Mouse (Mus musculus) gastrocnemius, postnatal 10 days (tissue): ENCODE data around the gene Vamp5. TPM values are rescaled to one million over a fixed set of nuclear protein-coding genes. Genes with fewer than 3 reads are reported as not detected.
A peak's percentile ranks its signal among the peaks of the same experiment; 100 is the strongest.

ENCODE experiments used
- DNase-seq: peaks from one replicate; pipeline ENCODE4 v3.0.0; 2021; ENCODE audit warnings: mixed read lengths
- long read RNA-seq, 2 experiments: library from polyadenylated mRNA; stranded (forward); transcript quantifications; one replicate each; pipeline ENCODE4 v2.0.0; 2021
- total RNA-seq, 2 experiments: library from RNA; stranded (reverse); gene quantifications; 2 replicates each; pipeline ENCODE4 v1.2.3; 2021

Gene Vamp5
- 10 to 100 TPM; 49.1 to 50.0 TPM for total RNA-seq
- long read RNA-seq, experiment 1, transcript Vamp5-202 (3 exons, 623 nt) = major isoform, 29 of 31 reads
- long read RNA-seq, experiment 1, partial matches to known transcripts = 0 of 31 reads
- long read RNA-seq, experiment 1, other reads (novel, unspliced or antisense) = 2 of 31 reads
- long read RNA-seq, experiment 2, transcript Vamp5-202 (3 exons, 623 nt) = major isoform, 26 of 28 reads
- long read RNA-seq, experiment 2, partial matches to known transcripts = 0 of 28 reads
- long read RNA-seq, experiment 2, other reads (novel, unspliced or antisense) = 1 of 28 reads

DNA sequence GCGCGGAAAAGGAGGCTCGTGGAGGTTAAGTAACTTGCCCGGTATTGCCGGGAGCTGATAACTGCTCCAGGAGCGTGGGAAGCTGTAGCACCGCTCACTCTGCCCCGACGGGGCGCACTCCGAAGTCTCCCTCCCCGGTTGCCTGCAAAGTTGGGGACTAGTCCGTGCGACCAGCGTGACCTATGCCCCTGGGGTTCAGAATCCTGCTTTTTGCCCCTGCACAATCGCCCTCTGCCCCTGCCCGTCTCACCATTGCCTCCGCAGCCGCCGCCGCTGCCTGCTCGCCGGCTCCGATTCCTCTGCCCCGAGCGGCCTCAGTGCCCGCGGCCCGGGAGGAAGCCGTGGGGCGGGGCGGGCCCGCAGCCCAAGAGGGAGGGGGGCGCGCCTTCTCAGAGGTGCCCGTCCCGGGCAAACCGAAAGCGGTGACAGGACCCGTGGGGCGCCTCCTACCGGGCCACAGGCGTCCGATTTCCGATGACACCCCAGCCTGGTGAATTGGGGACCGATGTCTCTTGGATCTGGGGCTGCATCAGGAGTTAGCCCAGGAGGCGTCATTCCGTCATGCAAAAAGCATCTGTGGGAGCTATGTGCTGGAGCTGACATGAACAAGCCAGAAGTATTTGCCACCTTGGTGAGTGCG lies at the start of gene Vamp5:
TSS of gene Vamp5 (minus strand) at position 338 of the 640 bp plus-strand sequence.
- DNase-seq = peak; percentile 84

DNA sequence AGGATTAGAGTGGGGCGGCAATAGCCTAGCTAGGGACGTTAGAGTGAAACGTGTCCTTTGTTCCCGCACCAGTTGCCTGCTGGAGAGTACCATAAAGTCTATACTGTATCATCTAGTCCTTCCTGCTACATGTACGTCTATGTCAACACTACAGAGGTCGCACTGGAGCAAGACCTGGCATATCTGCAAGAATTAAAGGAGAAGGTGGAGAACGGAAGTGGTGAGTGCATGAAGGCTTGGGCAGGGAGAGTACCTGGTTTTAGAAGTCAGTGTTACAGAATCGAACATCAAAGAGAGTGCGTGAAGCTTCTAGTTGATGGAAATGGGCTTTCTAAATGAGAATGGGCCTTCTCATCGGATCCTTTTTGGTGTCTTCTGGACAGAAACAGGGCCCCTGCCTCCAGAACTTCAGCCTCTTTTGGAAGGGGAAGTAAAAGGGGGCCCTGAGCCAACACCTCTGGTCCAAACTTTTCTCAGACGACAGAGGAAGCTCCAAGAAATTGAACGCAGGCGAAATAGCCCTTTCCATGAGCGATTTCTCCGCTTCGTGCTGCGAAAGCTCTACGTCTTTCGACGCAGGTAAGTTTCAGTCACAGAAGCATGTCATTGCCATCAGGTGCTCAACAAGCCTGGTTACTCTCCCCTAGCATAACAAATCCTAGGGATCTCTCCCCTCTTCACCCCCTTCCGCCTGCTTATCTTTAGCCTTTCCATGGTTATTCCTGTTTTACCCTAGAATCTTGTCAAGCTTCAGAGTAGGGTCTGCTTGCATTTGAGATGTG lies 49.0 kb upstream of the Vamp5 start:
- no peak for DNase-seq

DNA sequence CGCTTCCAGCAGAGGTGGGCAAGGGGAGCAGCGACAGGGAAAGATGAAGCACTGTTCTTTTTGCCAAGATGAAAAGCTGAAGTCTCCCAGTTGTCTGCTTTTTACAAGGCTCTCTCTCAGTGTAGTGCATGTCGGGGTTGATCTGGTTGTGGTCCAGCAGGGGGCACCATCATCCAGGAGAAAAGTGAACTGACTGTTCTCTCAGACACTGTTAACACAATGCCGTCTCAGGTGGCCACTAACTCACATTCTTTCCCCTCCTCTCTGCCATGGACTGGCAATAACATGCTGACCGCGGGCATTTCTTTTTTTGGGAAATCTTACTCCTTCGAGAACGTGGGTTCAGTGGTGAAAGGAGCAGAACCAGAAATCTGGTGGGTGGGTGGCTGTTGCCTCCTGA lies 47.8 kb upstream of the Vamp5 start:
- DNase-seq = peak; percentile 78

DNA sequence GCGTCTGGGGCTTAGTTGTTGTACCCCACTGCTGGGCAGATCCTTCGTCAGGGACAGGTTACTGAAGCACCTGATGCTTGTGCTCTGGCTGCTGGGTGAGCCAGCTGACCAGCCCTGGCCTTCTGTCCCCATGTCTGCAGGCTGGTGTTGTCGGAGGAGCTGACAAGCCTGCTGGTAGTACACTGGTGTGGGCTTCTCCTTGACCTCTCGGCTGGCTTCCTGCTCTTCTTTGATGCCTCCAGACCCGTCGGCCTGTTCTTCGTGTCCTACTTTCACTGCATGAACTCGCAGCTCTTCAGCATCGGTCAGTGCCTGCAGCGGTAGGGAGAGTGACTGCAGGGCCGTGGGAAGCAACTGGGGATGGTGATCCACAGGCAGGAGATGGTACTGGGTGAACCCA lies 45.4 kb upstream of the Vamp5 start:
- DNase-seq = no peak

DNA sequence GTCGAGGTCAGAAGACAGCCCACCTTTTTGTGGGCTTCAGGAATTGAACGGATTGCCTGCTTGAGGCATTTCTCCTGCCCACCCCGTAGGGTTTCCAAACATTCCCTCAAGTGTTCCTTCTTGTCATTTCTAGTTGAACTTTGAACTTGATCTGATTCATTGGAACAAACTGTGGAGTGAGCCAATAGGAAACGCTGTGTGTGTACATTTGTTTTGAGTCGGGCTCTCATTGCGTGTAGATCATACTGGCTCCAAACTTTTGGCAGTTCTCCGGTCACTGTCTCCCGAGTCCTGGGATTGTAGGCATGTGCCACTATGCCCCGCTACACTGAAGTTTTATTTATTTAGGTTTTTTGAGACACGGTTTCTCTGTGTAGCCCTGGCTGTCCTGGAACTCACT lies 40.6 kb upstream of the Vamp5 start:
- no peak for DNase-seq

DNA sequence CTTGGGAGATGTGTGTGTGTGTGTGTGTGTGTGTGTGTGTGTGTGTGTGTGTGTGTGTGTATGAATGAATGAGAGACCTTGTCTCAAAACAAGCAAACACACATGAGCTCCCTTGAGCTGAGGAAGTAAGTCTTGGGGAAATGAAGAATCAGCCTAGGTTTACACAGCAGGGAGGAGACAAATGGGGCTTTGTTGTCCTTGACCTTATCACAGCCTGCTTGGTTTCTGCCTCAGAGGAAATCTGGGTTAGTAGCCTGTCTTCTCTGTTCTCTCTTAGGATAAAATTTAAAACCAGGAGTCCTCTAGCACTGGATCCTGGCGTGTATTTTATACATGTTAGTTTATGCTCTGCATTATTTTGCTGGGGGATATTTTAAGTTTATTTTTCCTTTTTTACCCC lies 39.5 kb upstream of the Vamp5 start:
- DNase-seq = no peak

DNA sequence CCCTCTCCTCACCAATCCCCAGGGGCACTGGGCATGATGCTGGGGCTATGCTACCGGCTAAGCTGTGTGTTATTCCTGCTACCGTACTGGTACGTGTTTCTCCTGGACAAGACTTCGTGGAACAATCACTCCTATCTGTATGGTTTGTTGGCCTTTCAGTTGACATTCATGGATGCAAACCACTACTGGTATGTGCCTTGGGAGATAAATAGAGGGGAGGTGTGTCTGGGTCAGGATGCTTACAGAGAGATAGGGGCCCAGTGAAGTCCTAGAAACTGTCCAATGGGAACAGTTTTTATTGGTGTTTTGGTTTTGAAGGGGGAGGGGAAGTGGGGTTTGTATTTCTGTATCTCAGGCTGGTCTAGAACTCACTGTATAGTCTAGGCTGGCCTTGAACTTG lies 38.0 kb upstream of the Vamp5 start:
- no peak for DNase-seq

DNA sequence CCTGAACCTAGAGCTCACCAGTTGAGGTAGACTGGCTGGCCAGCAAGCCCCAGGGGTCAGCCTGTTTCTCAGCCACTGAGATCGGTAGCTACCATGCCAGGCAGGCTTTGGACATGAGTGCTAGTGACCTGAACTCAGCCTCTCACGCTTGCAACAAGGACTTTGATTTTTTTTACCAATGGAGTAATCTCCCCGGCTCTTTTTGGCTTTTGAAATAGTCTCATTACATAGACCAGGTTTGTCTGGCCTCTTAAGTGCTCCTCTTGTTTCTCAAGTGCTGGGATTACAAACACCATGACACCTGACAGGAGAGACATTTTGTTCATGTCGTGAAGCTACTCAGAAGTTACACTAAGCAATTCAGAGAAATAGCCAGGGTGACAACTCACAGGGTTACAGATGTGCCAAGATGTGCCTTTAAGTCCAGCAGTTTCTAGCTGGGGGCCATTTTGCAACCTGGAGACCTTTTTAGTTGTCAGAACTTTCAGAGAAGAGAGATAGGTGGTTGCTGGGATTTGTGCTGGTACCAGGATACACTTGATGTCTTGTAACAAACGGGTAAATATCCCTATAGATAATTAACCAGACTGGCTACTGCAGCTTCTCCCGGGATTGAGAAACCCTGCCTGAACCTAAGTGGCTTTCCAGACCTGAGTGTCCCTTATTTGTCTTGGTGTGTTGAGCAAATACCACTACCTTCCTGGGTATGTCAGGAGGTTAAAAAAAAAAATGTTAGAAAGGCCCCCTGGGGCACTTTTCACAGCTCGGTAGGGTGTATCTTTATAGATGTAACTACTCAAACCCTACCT lies 35.9 kb upstream of the Vamp5 start:
- no peak for DNase-seq

DNA sequence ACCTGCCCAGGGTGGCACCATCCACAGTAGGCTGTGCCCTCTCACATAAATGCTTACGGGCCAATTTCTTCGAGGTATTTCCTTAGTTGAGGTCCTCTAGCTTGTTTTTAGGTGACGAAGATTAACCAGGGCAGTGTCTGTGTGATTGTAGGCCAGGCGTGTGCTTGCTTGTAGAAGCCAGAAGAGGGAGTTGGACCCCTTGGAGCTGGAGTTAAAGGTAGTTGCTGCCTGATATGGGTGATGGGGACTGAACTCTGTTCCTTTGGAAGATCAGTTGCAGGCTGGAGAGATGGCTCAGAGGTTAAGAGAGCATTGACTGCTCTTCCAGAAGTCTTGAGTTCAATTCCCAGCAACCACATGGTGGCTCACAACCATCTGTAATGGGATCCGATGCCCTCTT lies 34.9 kb upstream of the Vamp5 start:
- no peak for DNase-seq

DNA sequence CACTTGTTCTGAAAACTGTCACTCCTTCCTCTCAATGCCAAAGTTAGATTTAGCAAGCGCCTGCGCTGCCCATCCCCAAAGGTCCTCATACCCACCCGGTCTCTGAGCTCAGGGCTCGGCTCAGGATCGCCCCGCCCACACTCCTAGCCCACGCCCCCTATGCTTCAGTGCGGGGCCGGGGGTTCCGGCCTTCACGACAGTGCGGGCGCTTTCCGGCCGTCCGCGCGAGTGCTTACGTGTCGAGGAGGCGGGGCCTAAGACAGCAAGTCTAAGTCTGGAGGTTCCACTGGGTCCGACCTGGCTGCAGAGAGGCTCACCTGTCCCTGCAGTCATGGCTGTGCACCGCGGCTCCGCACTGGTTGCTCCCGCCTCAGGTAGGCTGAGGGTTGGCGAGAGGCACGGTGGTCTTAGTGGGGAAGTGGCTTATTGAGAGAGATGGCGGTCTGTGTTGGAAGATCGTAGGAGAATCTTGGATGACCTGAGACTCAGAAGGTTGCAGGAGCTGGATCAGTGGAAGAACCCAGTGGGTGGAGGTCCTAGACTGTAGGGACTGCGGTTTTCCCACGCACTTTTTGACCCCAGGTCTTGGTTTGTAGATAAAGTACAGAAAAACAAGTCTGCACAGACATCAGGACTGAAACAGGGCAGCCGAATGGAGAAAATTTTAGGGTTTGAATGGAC lies 33.9 kb upstream of the Vamp5 start, which contains the start of gene Ggcx:
TSS of gene Ggcx (plus strand) at position 233 of the 681 bp plus-strand sequence.
- peak; percentile 94 for DNase-seq

DNA sequence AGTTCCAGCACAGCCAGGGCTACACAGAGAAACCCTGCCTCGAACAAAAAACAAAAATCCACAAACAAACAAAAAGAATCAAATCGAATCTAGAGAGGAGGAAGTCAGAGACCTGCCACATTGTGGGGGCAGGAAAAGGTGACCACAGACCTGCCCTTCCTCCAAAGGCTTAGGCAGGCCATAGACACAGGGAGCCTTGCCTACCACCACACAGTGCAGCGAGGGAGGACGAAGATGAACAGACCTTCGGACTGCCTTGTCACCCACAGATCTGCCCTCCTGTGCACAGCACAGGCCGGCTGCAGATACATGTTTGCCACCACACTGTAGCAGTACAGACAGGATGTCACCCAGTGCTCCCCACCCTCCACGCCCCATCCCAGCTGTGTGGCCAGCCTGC lies 30.2 kb upstream of the Vamp5 start:
- DNase-seq = no peak

DNA sequence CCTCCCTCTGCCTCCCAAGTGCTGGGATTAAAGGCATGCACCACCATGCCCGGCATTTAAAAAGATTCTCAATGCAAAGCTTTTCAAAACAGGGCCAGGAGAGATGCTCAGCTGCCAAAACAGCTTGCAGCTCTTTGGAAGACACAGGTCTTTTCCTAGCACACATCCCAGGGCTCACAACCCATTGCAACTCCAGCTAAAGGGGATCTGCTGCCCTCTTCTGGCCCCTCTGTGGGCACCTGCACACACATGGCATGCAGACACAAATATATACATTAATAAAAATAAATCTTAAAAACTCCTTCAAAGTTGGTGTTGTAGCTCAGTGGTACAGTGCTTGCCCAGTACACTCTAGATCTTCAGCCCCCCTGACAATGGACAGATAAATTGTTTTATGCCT lies 29.7 kb upstream of the Vamp5 start:
- no peak for DNase-seq

DNA sequence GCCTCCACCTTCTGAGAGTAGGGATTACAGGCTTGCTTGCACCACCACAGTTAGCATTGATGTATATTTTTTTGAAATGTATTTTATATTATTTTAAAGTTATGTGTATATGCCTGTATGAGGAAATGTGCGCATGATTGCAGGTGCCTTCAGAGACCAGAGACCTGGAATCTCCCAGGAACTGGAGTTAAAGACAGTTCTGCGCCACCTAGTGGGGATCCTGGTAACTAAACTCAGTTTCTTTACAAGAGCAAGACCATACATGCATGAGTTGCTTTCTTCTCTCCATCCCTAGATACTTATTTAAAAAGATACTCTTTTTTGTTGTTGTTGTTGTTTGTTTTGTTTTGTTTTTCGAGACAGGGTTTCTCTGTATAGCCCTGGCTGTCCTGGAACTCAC lies 29.3 kb upstream of the Vamp5 start:
- DNase-seq = peak; percentile 73

DNA sequence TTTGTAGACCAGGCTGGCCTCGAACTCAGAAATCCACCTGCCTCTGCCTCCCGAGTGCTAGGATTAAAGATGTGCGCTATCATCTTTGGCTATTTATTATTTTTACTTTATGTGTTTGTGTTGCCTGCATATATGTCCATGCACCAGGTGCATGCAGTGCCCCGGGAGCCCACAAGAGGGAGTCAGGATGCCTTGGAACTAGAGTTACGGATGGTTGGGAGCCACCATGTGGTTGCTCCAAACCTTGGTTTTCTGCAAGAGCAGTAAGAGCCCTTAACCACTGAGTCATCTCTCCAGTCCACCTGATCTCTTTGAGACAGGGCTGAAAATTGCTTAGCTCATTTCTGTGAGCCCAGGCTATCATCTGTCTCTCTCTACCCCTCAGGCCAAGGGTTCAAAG lies 26.9 kb upstream of the Vamp5 start:
- peak; percentile 78 for DNase-seq

DNA sequence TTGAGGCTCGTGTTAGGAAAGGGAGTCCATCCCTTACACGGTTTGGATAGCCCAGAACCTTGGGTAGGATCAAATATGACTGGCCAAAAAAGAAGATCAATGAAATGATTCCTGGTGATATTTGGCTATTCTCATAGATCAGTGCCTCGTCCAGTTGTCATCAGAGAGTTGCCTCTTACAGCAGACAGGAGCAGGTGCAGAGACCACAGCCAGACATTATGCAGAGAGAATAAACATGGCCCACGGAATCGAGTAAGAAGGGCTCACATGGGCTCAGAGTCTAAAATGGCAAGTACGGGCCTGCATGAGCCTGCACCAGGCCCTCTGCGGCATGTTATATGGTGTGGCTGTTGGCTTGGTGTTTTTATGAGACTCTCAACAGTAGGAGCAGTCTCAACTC lies 25.1 kb upstream of the Vamp5 start:
- DNase-seq = no peak

DNA sequence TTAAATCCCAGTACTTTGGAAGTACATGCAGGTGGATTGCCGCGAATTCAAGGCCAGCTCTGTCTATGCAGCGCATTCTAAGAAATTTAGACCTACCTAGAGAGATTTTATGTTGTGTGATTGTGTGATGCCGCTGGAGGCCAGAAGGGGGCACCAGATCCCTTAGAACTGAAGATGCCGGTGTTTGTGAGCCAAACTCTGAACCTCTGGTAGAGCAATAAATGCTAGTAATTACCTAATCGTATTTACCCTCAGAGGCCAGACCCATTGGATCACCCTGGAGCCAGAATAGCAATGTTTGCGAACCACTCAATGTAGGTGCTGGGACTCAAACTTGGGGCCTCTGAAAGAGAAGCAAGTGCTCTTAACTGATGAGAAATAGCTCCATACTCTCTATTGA lies 21.6 kb upstream of the Vamp5 start:
- peak; percentile 76 for DNase-seq

DNA sequence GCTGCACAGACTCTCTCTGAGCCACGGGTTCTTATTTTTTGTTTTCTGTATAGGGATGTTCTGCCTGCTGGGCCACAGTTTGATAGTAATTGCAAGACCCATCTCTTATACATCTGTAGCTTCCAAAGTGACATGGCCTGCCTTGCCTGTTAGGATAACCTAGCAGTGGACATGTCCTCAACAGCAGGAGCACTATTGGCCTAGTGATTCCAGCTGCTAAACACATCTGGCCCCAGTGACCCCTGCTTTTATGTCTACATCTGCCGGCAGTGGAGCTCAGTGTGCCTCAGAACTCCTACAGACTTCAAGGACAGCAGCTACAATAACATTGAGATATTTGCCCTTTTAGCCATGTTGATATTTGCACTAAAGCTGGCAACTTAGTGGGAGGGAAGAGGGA lies 19.7 kb upstream of the Vamp5 start:
- no peak for DNase-seq

DNA sequence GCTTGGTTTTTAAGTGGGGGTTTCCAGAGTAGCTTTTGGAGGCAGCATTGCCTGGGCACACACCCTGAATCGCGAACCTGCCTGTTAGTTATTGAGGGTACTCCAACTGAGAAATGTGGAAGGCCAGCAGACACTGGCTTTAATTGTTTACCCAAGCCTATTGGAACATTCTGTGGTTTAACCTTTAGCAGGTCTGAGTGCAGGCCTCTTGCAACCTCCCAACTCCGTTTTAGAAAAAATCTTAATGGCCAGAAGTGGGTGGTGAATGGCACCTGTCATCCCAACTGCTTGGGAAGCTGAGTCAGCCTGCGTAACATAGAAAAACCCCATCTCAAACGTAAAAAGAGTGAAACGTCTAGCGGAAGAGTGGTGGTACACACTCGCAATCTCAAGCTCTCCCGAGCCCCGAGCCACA lies 16.6 kb upstream of the Vamp5 start:
- DNase-seq = no peak

DNA sequence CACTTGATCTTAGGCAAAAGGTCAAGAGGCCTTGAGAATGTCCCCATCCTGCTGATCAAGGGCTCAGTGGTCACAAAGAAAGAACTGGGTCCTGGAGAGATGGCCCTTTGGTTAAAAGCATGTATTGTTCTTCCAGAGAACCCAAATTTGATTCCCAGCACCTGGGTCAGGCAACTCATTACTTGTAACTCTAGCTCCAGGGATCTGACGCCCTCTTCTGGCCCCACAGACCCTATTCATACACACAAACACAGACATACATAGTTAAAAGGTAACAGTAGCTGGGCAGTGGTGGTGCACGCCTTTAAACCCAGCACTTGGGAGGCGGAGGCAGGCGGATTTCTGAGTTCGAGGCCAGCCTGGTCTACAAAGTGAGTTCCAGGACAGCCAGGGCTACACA lies 12.1 kb upstream of the Vamp5 start:
- no peak for DNase-seq

DNA sequence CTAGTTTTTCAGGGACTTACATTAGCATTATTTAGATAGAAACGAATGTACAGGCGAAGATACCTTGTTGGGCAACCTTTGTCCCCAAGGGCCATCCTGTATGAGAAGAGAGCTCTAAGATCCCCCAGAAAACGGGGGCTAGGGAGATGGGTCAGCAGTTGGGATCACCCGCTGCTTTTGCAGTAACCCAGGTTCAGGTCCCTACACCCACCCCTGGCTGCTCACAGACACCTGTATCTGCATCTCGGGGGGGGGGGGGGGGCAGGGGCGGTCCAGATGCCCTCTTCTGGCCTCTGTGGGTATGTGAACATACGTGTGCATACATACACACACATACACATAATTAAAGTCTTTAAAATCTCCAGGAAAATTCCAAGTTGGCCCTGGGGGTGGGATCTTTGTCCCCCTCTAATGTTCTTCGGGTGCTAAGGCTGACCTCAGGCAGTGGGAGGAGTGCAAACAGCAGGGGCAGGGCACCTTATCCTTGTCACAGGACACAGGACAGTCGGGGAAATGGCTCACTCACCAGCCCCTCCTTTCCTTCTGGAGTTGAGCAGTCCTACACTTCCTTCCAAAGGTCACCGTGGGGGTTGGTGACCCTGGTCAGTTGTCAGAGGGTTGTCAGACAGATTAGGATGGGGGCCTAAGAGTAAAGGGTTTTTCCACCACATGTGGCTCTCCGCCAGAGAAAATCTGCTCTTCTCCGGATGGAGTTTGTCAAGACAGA lies 10.7 kb upstream of the Vamp5 start:
- DNase-seq = peak; percentile 19
